Mouse (Mus musculus) hindlimb bud, embryonic 11.5 days (tissue): Measurements from ENCODE around the gene Fbxo17.

Experiments
- DNase-seq: peaks from one replicate; pipeline ENCODE4 v3.0.0-alpha.2; 2012; ENCODE audit warnings: low read depth, low spot score; ENCODE audit errors: extremely low spot score

Fbxo17 gene

GRCm38 (mm10) chr7:28717726-28718125 is 1.1 kb downstream of the Fbxo17 start:
- DNase-seq = no peak

- DNase-seq = no peak
These were observed 2.6 kb downstream of the Fbxo17 start for GRCm38 (mm10) chr7:28719159-28719558.

- no peak for DNase-seq
These were observed 3.0 kb downstream of the Fbxo17 start for GRCm38 (mm10) chr7:28719650-28720049.

GRCm38 (mm10) chr7:28720753-28721537 is 4.3 kb downstream of the Fbxo17 start:
- DNase-seq = no peak

- no peak for DNase-seq
These were observed 5.5 kb downstream of the Fbxo17 start for GRCm38 (mm10) chr7:28722079-28722478.

GRCm38 (mm10) chr7:28724613-28725012 is 8.0 kb downstream of the Fbxo17 start:
- no peak for DNase-seq

GRCm38 (mm10) chr7:28726600-28726999 is 10.0 kb downstream of the Fbxo17 start:
- no peak for DNase-seq

GRCm38 (mm10) chr7:28727649-28728340 is 11.2 kb downstream of the Fbxo17 start:
- no peak for DNase-seq

- peak; percentile 63 for DNase-seq
These were observed 15.9 kb downstream of the Fbxo17 start for GRCm38 (mm10) chr7:28732341-28733142.

- no peak for DNase-seq
These were observed 16.6 kb downstream of the Fbxo17 start for GRCm38 (mm10) chr7:28733211-28733610.

- no peak for DNase-seq
These were observed 19.1 kb downstream of the Fbxo17 start for GRCm38 (mm10) chr7:28735701-28736100.

- no peak for DNase-seq
These were observed 23.2 kb downstream of the Fbxo17 start for GRCm38 (mm10) chr7:28739829-28740228.

GRCm38 (mm10) chr7:28740949-28741348 is 24.3 kb downstream of the Fbxo17 start:
- DNase-seq = no peak

GRCm38 (mm10) chr7:28741368-28741708 is 24.7 kb downstream of the Fbxo17 start:
- no peak for DNase-seq

- DNase-seq = peak; percentile 99
These were observed 25.3 kb downstream of the Fbxo17 start, which contains the start of the genes Mrps12 and Sars2 for GRCm38 (mm10) chr7:28741709-28742438. Gene Mrps12, minus strand, starts transcription at chr7:28741820. Gene Sars2, plus strand, starts transcription at chr7:28741992.

GRCm38 (mm10) chr7:28749935-28750334 is 33.3 kb downstream of the Fbxo17 start:
- no peak for DNase-seq

- no peak for DNase-seq
These were observed 39.5 kb downstream of the Fbxo17 start, which contains the start of gene Ccer2 for GRCm38 (mm10) chr7:28756079-28756478. Gene Ccer2, plus strand, starts transcription at chr7:28756174.

- DNase-seq = no peak
These were observed 42.0 kb downstream of the Fbxo17 start for GRCm38 (mm10) chr7:28758623-28759022.

- no peak for DNase-seq
These were observed 45.3 kb downstream of the Fbxo17 start for GRCm38 (mm10) chr7:28761907-28762306.

GRCm38 (mm10) chr7:28765211-28765610 is 48.6 kb downstream of the Fbxo17 start:
- no peak for DNase-seq
